In genomic region chr9:91711106-91711505, GRCm38 (mm10) we compare ENCODE assay signal across 13 mouse cellular contexts.
"Had no signal": no experiment of that assay in that cellular context is flagged by ENCODE, and none has a peak within 500 bp of the region (broad histone marks: within the 10 kb centered on the region; RNA-seq: fewer than 3 reads in every experiment).

No protein-coding gene starts in this region.

- H3K9ac ChIP-seq: liver, embryonic 14.5 days; midbrain, embryonic 13.5 days; midbrain, embryonic 15.5 days; neural tube, embryonic 12.5 days; stomach, embryonic 15.5 days had no signal

- H3K9me3 ChIP-seq: midbrain, embryonic 13.5 days; midbrain, embryonic 15.5 days; neural tube, embryonic 12.5 days; stomach, embryonic 15.5 days had no signal

- H3K4me1 ChIP-seq: midbrain, embryonic 13.5 days; midbrain, embryonic 15.5 days; neural tube, embryonic 12.5 days; stomach, embryonic 15.5 days had no signal

- H3K4me3 ChIP-seq: midbrain, embryonic 13.5 days; midbrain, embryonic 15.5 days; neural tube, embryonic 12.5 days; stomach, embryonic 15.5 days had no signal

- DNase-seq: lung, adult 2 months; lung, postnatal 4 days; right cerebral cortex, postnatal 14 days; thymus, adult 2 months; thymus, postnatal 25 days; thymus, postnatal 4 days had no signal

- H3K4me2 ChIP-seq: midbrain, embryonic 11.5 days; midbrain, embryonic 13.5 days; midbrain, embryonic 15.5 days; neural tube, embryonic 12.5 days; stomach, embryonic 15.5 days had no signal

- H3K27me3 ChIP-seq: midbrain, embryonic 13.5 days; midbrain, embryonic 15.5 days; neural tube, embryonic 12.5 days; stomach, embryonic 15.5 days had no signal

- H3K36me3 ChIP-seq: midbrain, embryonic 13.5 days; midbrain, embryonic 15.5 days; neural tube, embryonic 12.5 days; stomach, embryonic 15.5 days had no signal

- H3K27ac ChIP-seq: liver, embryonic 14.5 days; midbrain, embryonic 13.5 days; midbrain, embryonic 15.5 days; neural tube, embryonic 12.5 days; stomach, embryonic 15.5 days; stomach, postnatal 0 days had no signal

- ATAC-seq: midbrain, embryonic 13.5 days; midbrain, embryonic 15.5 days had no signal
